Mouse (Mus musculus) hindbrain, embryonic 12.5 days (tissue): Measurements from ENCODE around the gene Tada2b. TPM values are rescaled to one million over a fixed set of nuclear protein-coding genes. Genes with fewer than 3 reads are reported as not detected.

Experiments
- ATAC-seq: fragments of 200-750 bp; cut with Nextera tagmentation; 2 replicates; pipeline ENCODE4 v1.8.0; 2017; ENCODE audit warnings: moderate TSS enrichment; ENCODE audit not compliant: low FRiP score
- H3K27ac ChIP-seq: fragments of 300-500 bp; sonication (generic); 2 replicates; pipeline ENCODE4 v1.5.1; 2016; ENCODE audit warnings: mild to moderate bottlenecking
- H3K27me3 ChIP-seq: fragments of 300-500 bp; sonication (generic); 2 replicates; pipeline ENCODE4 v1.6.1; 2016; ENCODE audit warnings: mild to moderate bottlenecking
- H3K36me3 ChIP-seq: fragments of 300-500 bp; sonication (generic); 2 replicates; pipeline ENCODE4 v1.6.1; 2016; ENCODE audit warnings: mild to moderate bottlenecking
- H3K4me1 ChIP-seq: fragments of 300-500 bp; sonication (generic); 2 replicates; pipeline ENCODE4 v1.6.1; 2016
- H3K4me2 ChIP-seq: fragments of 300-500 bp; sonication (generic); replicated peaks from 2 replicates; pipeline ENCODE4 v1.6.1; 2016; ENCODE audit warnings: mild to moderate bottlenecking
- H3K4me3 ChIP-seq: fragments of 300-500 bp; sonication (generic); 2 replicates; pipeline ENCODE4 v1.5.1; 2016; ENCODE audit warnings: mild to moderate bottlenecking
- H3K9ac ChIP-seq: fragments of 300-500 bp; sonication (generic); 2 replicates; pipeline ENCODE4 v1.6.1; 2016; ENCODE audit warnings: mild to moderate bottlenecking, moderate library complexity
- H3K9me3 ChIP-seq: fragments of 300-500 bp; sonication (generic); replicated peaks from 2 replicates; pipeline ENCODE4 v1.6.1; 2016; ENCODE audit warnings: mild to moderate bottlenecking
- WGBS: fragments of 180-500 bp; shearing (Covaris S2); methylation state at CpG from one replicate; pipeline ENCODE4 v1.1.7; 2016; 5-methylcytosine and 5-hydroxymethylcytosine counted together
- polyA plus RNA-seq: library from polyadenylated mRNA; unstranded; fragments of >200 nt; fragmentation: Nextera tagmentation; extraction: Ambion mirVana; gene quantifications from 2 replicates; pipeline ENCODE4 v1.2.1, GENCODE M21; 2016

Gene Tada2b
- polyA plus RNA-seq, result 2.5 and 2.7 TPM in 2 replicates

- ATAC-seq, result peak; percentile 98
- H3K4me1 ChIP-seq, result peaks cover 47% of the 10 kb centered on the region
Observed at GRCm38 (mm10) chr5:36484171-36484990, at the start of gene Tada2b, which contains the start of gene Ccdc96. Gene Tada2b, minus strand, starts transcription at chr5:36484285. Gene Ccdc96, plus strand, starts transcription at chr5:36484588.

GRCm38 (mm10) chr5:36530129-36530751, 46.2 kb upstream of the Tada2b start:
- Histone ChIP-seq H3K36me3 (no peaks in the 10 kb centered on the region; the same call in 1 of the 2 replicates), H3K27ac (peak overlapping the region; percentile 75), H3K27me3 (no peaks in the 10 kb centered on the region), H3K4me1 (peaks cover 28% of the 10 kb centered on the region), H3K9ac (peak overlapping the region; percentile 84), H3K9me3 (no peaks in the 10 kb centered on the region), H3K4me3 (peak overlapping the region; percentile 63), H3K4me2 (peak overlapping the region; percentile 82)
- under 1% methylated on average over 28 of the region's 28 CpGs for WGBS
- ATAC-seq, result peak; percentile 97

More at GRCm38 (mm10) chr5:36484171-36484990, at the start of gene Tada2b, which contains the start of gene Ccdc96:
- no peaks in the 10 kb centered on the region for H3K36me3 ChIP-seq
- under 1% methylated on average over 68 of the region's 97 CpGs for WGBS
- peak within 1 kb of the TSS; percentile 82 for H3K27ac ChIP-seq
- H3K9ac ChIP-seq, result peak within 1 kb of the TSS; percentile 94
- H3K4me2 ChIP-seq, result peak within 1 kb of the TSS; percentile 84
- H3K4me3 ChIP-seq, result peak within 1 kb of the TSS; percentile 80
- no peaks in the 10 kb centered on the region for H3K9me3 ChIP-seq
- peaks cover 9% of the 10 kb centered on the region for H3K27me3 ChIP-seq

- no peak for ATAC-seq
- 8% methylated on average over 5 of the region's 5 CpGs for WGBS
Observed at GRCm38 (mm10) chr5:36529698-36530097, 45.6 kb upstream of the Tada2b start.

GRCm38 (mm10) chr5:36526921-36527320, 42.8 kb upstream of the Tada2b start:
- WGBS, result 90% methylated on average over 2 of the region's 2 CpGs
- Histone ChIP-seq H3K4me3 (no peak overlapping the region), H3K4me2 (no peak overlapping the region), H3K27me3 (no peaks in the 10 kb centered on the region), H3K9ac (no peak overlapping the region), H3K4me1 (peaks cover 28% of the 10 kb centered on the region), H3K36me3 (peaks cover 24% of the 10 kb centered on the region), H3K27ac (no peak overlapping the region), H3K9me3 (no peaks in the 10 kb centered on the region)
- no peak for ATAC-seq

More at GRCm38 (mm10) chr5:36529698-36530097, 45.6 kb upstream of the Tada2b start:
- H3K36me3 ChIP-seq, result peaks cover 1% of the 10 kb centered on the region
- peak overlapping the region; percentile 75 for H3K27ac ChIP-seq
- H3K9ac ChIP-seq, result peak overlapping the region; percentile 84
- peak overlapping the region; percentile 63 for H3K4me3 ChIP-seq
- H3K4me1 ChIP-seq, result peaks cover 28% of the 10 kb centered on the region
- H3K27me3 ChIP-seq, result no peaks in the 10 kb centered on the region
- H3K4me2 ChIP-seq, result peak overlapping the region; percentile 82
- no peaks in the 10 kb centered on the region for H3K9me3 ChIP-seq

- no peak overlapping the region for H3K4me2 ChIP-seq
- H3K9me3 ChIP-seq, result no peaks in the 10 kb centered on the region
- H3K4me1 ChIP-seq, result peaks cover 28% of the 10 kb centered on the region
- no peak overlapping the region for H3K4me3 ChIP-seq
- no peak for ATAC-seq
- no peak overlapping the region for H3K9ac ChIP-seq
- H3K27me3 ChIP-seq, result no peaks in the 10 kb centered on the region
- WGBS, result 90% methylated on average over 5 of the region's 5 CpGs
- H3K27ac ChIP-seq, result no peak overlapping the region
- H3K36me3 ChIP-seq, result peaks cover 28% of the 10 kb centered on the region
Observed at GRCm38 (mm10) chr5:36526274-36526673, 42.2 kb upstream of the Tada2b start.

GRCm38 (mm10) chr5:36525216-36525615, 41.1 kb upstream of the Tada2b start:
- H3K27ac ChIP-seq, result no peak overlapping the region
- no peak overlapping the region for H3K4me3 ChIP-seq
- no peaks in the 10 kb centered on the region for H3K27me3 ChIP-seq
- H3K9me3 ChIP-seq, result no peaks in the 10 kb centered on the region
- no peak for ATAC-seq
- WGBS, result 80% methylated on average over 2 of the region's 2 CpGs
- H3K36me3 ChIP-seq, result peaks cover 36% of the 10 kb centered on the region
- no peak overlapping the region for H3K9ac ChIP-seq
- H3K4me2 ChIP-seq, result no peak overlapping the region
- peaks cover 23% of the 10 kb centered on the region for H3K4me1 ChIP-seq

- Histone ChIP-seq H3K4me1 (peaks cover 4% of the 10 kb centered on the region; the same call in 1 of the 2 replicates), H3K9ac (no peak overlapping the region), H3K36me3 (peaks cover 56% of the 10 kb centered on the region), H3K4me2 (no peak overlapping the region), H3K27me3 (no peaks in the 10 kb centered on the region), H3K9me3 (no peaks in the 10 kb centered on the region), H3K4me3 (no peak overlapping the region), H3K27ac (no peak overlapping the region)
- ATAC-seq, result no peak
- WGBS, result 94% methylated on average over 5 of the region's 5 CpGs
Observed at GRCm38 (mm10) chr5:36523219-36523703, 39.2 kb upstream of the Tada2b start.

GRCm38 (mm10) chr5:36522782-36523181, 38.7 kb upstream of the Tada2b start:
- Histone ChIP-seq H3K27ac (no peak overlapping the region), H3K36me3 (peaks cover 61% of the 10 kb centered on the region), H3K9me3 (no peaks in the 10 kb centered on the region)

GRCm38 (mm10) chr5:36519751-36520150, 35.7 kb upstream of the Tada2b start:
- Histone ChIP-seq H3K27me3 (no peaks in the 10 kb centered on the region), H3K9ac (no peak overlapping the region), H3K27ac (no peak overlapping the region), H3K4me2 (no peak overlapping the region), H3K4me3 (no peak overlapping the region), H3K4me1 (no peaks in the 10 kb centered on the region), H3K9me3 (no peaks in the 10 kb centered on the region), H3K36me3 (peaks cover 85% of the 10 kb centered on the region)
- ATAC-seq, result no peak
- 84% methylated on average over 3 of the region's 3 CpGs for WGBS

More at GRCm38 (mm10) chr5:36522782-36523181, 38.7 kb upstream of the Tada2b start:
- H3K27me3 ChIP-seq, result no peaks in the 10 kb centered on the region
- H3K4me1 ChIP-seq, result no peaks in the 10 kb centered on the region
- no peak overlapping the region for H3K4me3 ChIP-seq
- no peak overlapping the region for H3K9ac ChIP-seq
- WGBS, result 86% methylated on average over 2 of the region's 2 CpGs
- no peak overlapping the region for H3K4me2 ChIP-seq
- no peak for ATAC-seq

- Histone ChIP-seq H3K9ac (no peak overlapping the region), H3K27ac (no peak overlapping the region), H3K9me3 (no peaks in the 10 kb centered on the region), H3K4me2 (no peak overlapping the region), H3K4me3 (no peak overlapping the region), H3K36me3 (peaks cover 81% of the 10 kb centered on the region), H3K27me3 (no peaks in the 10 kb centered on the region), H3K4me1 (no peaks in the 10 kb centered on the region)
- no peak for ATAC-seq
- WGBS, result 90% methylated on average over 3 of the region's 3 CpGs
Observed at GRCm38 (mm10) chr5:36517596-36517995, 33.5 kb upstream of the Tada2b start.

GRCm38 (mm10) chr5:36515558-36515957, 31.5 kb upstream of the Tada2b start:
- Histone ChIP-seq H3K4me1 (no peaks in the 10 kb centered on the region), H3K4me2 (no peak overlapping the region), H3K4me3 (no peak overlapping the region), H3K9ac (no peak overlapping the region), H3K27me3 (no peaks in the 10 kb centered on the region), H3K36me3 (peaks cover 88% of the 10 kb centered on the region), H3K9me3 (no peaks in the 10 kb centered on the region), H3K27ac (no peak overlapping the region)
- 92% methylated on average over 5 of the region's 5 CpGs for WGBS
- no peak for ATAC-seq

GRCm38 (mm10) chr5:36515126-36515525, 31.0 kb upstream of the Tada2b start:
- no peak for ATAC-seq
- WGBS, result 93% methylated on average over 1 of the region's 1 CpGs
- H3K9me3 ChIP-seq, result no peaks in the 10 kb centered on the region
- no peak overlapping the region for H3K27ac ChIP-seq
- H3K9ac ChIP-seq, result no peak overlapping the region
- no peak overlapping the region for H3K4me2 ChIP-seq
- no peak overlapping the region for H3K4me3 ChIP-seq
- H3K27me3 ChIP-seq, result no peaks in the 10 kb centered on the region
- peaks cover 88% of the 10 kb centered on the region for H3K36me3 ChIP-seq
- no peaks in the 10 kb centered on the region for H3K4me1 ChIP-seq
